Mouse (Mus musculus): ENCODE results near the gene Vcam1. TPM values are rescaled to one million over a fixed set of nuclear protein-coding genes. Genes with fewer than 3 reads are reported as not detected.

The Vcam1 gene
- 10 to 100 TPM; 34.6 to 35.2 TPM for total RNA-seq (2021)
- long read RNA-seq, experiment 1, transcript Vcam1-201 (9 exons, 3,469 nt): major isoform, 31 of 49 reads
- long read RNA-seq, experiment 1, partial matches to known transcripts: 16 of 49 reads
- long read RNA-seq, experiment 1, other reads (novel, unspliced or antisense): 2 of 49 reads
- long read RNA-seq, experiment 2, transcript Vcam1-201 (9 exons, 3,469 nt): major isoform, 33 of 58 reads
- long read RNA-seq, experiment 2, partial matches to known transcripts: 20 of 58 reads
- long read RNA-seq, experiment 2, other reads (novel, unspliced or antisense): 4 of 58 reads

DNA sequence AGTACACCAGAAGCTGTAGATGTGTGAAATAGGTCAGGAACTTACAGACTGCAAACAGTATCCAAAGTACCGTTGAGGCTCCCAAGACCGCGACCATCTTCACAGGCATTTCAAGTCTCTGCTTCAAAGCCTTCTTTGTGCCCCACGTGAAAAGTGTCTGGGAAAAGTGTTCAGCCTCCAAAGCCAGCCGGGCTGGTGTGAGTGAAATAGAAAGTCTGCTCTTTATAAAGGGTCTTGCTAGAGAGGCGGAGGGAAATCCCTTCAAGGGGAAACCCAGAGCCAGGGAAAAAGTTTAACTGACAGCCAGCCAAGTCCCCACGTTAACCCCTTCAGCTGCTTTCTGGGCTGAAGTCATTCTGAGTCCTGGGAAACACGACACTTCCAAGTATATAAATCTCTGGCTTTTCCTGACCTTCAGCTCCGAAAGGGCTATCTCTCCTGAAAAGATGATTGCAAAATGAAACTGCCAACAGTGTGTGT is at the start of gene Vcam1:
Vcam1 (minus strand) TSS at position 430 of the 480 bp plus-strand sequence.
- DNase-seq (ENCODE audit: low spot score in 2 of 2): peak; percentile 22 to 53
- intact Hi-C loops (cut with DNase I): no loop called here

DNA sequence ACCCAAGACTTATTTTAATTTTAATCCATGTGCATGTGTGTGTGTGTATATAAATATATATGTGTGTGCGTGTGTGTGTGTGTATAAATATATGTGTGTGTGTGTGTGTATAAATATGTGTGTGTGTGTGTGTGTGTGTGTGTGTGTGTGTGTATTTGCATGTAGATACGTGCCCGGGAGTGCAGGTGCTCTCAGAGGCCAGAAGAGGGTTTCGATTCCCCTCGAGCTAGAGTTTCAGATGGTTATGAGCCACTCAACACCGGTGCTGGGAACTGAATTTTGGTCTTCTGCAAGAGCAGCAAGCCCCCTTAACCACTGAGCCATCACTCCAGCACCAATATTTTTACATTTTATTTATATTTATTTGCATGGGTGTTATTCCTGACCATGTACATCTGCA is 45.6 kb upstream of the Vcam1 start:
- intact Hi-C loops (cut with DNase I): no loop called here

DNA sequence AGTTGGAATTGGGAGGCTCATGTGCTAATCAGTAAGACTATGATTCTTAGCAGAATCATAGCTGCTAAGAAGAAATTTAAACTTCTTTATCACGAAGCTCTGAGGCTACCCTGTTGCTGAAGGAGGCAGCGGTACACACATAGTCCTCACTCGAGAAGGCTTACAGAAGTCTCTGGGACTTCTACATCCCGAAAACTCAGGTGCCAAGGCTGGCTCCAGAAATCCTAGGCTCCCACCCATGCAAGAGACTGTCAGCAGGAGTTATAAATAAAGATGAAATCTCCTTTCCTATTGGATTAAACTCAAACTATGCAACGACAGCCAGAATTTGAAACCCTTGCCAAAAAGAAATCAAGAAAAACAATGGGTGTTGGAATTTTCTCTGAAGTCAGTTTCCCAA is 42.0 kb upstream of the Vcam1 start:
- DNase-seq (ENCODE audit: low spot score in 2 of 2): peak in 1 of 2 experiments; percentile 7

More for the DNA sequence above, 45.6 kb upstream of the Vcam1 start:
- no peak for DNase-seq (ENCODE audit: low spot score in 2 of 2)

DNA sequence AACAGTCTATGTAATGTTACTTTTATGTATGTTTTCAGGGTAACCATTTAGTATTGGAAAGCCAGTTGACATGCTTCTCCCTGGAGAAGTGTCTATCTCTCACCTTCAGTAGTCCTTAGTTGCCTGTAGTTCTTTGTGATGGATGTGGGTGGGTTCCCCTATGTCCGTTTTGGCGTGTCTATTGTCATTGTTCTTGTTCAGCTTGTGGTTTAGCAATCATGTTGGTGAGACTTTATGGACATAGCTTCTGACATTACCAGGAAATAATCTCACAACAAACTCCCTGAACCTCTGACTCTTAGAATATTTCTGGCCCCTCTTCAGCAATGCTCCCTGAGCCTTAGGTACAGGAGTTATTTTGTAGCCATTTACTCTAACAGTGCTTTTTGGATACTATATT is 38.6 kb upstream of the Vcam1 start:
- intact Hi-C loops (cut with DNase I): no loop called here
- no peak for DNase-seq (ENCODE audit: low spot score in 2 of 2)

More for the DNA sequence above, 42.0 kb upstream of the Vcam1 start:
- intact Hi-C loops (cut with DNase I): no loop called here

DNA sequence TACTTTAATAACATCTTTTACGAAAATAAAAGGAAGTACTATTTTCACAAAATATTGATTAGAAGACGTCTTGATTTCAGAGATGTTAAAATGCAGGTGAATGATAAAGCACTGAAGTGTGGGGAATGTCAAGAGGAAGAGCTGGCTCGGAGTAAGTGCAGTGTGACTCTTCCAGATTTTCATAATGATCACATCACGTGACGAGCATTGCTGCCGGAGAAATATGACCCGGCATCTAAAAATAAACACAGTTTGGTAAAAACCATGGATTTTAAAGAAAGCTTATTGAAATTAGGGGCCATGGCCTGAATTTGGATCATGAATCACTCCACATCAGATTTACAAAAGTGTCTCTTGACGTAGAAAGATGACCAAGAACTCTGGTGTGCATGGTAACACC is 36.8 kb upstream of the Vcam1 start:
- intact Hi-C loops (cut with DNase I): no loop called here
- no peak for DNase-seq (ENCODE audit: low spot score in 2 of 2)

DNA sequence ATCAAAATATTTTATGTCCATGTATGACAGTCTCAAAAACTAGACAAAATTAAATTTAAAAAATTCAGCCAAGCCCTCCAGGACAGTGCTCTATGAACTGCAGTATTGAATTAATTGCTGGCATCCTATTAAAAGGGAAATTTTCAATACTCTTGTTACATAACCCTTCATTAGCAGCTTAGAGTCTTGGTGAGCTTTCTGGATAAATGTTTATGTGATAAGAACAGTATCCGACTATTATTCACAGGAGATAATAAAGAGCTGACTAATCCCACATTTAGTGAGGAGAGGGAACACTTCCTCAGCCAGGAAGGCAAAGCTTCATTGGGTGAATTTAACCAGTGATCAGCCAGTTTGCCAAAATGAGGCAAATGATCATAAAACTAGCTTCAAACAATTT is 35.5 kb upstream of the Vcam1 start:
- intact Hi-C loops (cut with DNase I): no loop called here
- no peak for DNase-seq (ENCODE audit: low spot score in 2 of 2)

DNA sequence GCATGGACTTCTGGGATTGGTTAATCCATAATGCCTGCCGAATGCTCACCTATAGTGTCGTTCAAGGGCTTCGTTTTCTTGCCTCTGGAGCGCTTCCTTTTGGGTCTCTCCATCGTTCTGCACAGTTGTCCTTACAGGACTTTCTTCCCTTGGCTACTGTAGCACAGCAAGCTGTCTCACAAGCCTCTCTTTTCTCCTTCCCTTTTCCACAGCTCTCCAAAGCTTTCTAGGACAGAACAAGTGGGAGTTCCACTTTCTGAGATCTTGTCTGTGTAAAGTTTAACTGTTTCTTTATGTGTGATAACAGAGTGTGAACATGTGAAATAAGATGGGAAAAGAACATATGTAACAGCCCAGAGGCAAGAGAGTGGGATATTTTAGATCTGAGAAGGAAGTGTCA is 34.0 kb upstream of the Vcam1 start:
- DNase-seq (ENCODE audit: low spot score in 2 of 2): peak; percentile 12 to 68
- intact Hi-C loops (cut with DNase I): loop anchor here (5.0 kb wide), 1 partner anchor 89 kb away; the partner anchor contains the start of gene Gpr88

DNA sequence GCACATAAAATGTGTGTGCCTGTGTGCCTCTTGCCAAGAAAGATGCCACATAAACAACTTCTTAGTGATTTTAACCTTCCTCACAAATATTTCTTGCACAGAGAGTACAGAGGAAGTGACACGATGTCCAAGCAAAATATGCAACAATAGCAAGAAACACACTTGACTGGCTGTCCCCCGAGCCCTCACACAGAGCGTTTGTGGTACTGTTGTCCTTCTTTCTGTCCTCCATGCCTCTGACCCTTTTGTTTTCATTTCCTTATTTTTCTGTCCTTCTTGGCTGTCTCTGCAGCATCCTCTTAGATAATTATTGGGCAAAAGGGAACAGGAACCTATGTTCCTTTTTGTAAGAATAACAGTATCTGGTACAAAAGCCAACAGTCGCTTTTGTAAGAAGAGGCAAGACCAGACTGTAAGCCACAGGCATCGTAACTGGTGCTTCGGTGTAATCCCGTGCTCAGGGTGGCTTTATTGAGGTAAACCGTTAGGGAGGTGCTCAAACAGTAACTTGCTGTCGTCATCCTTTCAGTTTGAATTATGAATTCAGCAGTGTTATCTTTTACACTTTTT is 32.7 kb upstream of the Vcam1 start:
- intact Hi-C loops (cut with DNase I): loop anchor here (5.0 kb wide), 1 partner anchor 90 kb away; the partner anchor contains the start of gene Gpr88

DNA sequence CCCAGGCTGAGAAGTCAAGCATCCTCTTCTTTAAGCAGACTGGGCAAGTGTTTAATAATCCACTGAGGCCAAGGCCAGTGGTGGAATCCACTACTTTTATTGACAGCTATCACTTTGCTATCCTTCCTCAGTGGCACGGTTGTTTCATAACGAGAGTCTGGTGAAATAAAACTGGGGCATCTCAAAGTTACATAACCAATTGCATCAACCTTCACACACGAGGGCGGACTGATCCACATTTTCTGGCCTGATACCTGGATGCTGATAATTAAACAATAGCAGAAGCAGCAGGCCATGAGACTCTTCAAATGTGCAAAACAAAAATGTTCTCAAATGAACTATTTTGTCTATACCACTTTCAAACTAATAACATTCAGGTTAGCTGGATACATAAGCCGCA is 29.9 kb upstream of the Vcam1 start:
- DNase-seq (ENCODE audit: low spot score in 2 of 2): no peak
- intact Hi-C loops (cut with DNase I): no loop called here

More for the DNA sequence above, 32.7 kb upstream of the Vcam1 start:
- no peak for DNase-seq (ENCODE audit: low spot score in 2 of 2)

DNA sequence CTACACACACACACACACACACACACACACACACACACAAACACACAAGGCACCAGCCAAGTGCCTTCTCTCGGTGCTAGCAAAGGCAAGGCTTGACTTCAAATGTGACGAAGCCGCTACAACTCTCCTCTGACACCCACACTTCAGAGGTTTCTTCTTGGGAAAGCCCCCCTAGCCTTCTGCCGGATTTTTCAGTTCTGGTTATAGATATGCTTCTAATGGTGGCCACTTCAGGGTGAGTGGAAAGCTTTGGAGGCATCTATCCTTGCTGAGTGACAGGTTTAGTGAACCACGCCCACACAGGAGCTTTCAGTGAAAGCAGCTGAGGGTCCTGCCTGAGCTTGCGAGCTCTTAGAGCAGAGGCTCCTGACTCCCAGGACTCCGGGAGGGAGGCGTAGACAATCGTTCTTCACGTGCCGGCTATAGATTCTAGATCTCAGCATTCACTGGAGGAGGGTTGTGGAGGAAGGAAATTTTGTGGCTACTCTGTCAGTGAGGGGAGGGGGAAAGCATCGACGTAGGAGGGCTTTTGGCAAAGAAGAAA is 28.0 kb upstream of the Vcam1 start:
- no peak for DNase-seq (ENCODE audit: low spot score in 2 of 2)
- intact Hi-C loops (cut with DNase I): no loop called here

DNA sequence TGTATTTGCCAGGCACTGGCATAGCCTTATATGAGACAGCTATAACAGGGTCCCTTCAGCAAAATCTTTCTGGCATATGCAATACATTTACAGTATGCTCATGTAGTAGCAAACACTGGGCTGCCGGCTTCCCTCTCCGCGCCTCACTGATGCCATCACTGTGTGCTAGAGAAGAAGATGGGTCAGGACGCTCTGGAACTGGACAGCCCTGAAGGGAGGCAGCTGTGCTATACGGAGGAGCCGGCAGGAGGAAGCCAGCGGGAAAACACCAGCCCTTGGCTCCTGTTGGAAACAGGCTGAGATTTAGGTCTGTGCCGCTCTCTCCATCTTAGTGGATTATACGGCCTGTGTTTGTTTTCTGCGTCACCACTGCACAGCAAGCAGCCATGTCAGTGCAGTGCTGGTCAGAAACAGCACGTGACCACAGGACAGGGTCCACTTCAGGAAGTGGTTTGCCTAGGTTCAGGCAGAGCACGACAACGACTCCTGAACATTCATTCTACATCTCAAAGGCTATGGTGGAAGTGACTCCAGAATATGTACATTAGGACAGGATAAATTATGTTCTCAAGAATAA is 20.7 kb upstream of the Vcam1 start:
- no peak for DNase-seq (ENCODE audit: low spot score in 2 of 2)
- intact Hi-C loops (cut with DNase I): no loop called here

DNA sequence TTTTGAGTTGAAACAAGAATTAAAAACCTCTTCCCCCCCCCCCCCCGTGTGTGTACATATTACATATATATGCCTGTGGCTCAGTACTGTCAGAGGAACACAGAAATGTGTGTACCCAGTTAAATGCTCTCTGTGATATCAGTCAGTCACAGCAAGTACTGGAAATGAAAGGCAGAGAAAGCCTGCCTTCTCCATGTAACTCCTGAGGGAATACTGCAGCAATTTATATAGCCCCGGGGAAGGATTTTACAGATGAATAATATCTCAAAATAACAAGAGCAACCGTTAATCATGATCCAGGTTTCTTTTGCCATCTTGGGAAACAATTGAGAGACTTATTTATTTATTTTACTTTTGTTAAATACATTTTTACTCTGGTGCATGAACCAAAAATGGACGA is 19.6 kb upstream of the Vcam1 start:
- no peak for DNase-seq (ENCODE audit: low spot score in 2 of 2)
- intact Hi-C loops (cut with DNase I): no loop called here

DNA sequence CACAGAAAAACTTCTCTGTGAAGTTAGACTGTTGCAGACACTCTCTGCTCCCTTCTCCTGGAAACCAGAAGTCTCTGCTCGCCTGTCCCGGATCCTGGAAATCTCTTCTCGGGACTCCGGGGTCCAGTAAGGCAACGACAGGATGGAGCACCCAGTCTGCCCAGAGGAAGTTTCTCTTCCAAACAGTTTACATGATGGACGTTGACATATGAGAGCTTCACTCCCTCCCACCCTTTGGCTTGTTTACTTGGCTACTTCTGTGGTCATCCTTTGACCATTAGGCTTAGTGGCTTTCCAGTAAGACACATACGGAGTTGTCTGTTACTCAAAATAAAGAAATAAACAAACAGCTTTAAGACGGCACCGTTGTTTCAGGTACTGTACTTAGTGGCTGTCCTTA is 19.2 kb upstream of the Vcam1 start:
- DNase-seq (ENCODE audit: low spot score in 2 of 2): no peak
- intact Hi-C loops (cut with DNase I): no loop called here

DNA sequence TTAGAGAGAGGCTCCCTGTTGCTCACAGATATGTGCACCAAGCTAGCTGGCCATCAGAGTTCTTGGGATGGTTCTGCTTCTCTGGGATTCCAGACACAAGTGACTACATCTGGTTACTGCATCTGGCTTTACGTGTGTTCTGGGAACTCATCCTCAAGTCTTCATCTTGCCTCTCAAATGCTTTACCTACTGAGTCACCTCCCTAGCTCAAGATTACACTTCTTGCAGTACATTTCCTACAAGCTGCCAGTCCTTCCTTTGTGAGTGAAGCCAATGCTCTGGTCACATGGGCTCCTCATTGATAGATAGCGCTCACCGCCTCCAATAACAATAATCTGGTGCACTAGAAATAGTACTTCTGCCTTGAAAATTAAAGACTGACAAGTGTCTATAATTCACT is 11.7 kb upstream of the Vcam1 start:
- no peak for DNase-seq (ENCODE audit: low spot score in 2 of 2)
- intact Hi-C loops (cut with DNase I): no loop called here

DNA sequence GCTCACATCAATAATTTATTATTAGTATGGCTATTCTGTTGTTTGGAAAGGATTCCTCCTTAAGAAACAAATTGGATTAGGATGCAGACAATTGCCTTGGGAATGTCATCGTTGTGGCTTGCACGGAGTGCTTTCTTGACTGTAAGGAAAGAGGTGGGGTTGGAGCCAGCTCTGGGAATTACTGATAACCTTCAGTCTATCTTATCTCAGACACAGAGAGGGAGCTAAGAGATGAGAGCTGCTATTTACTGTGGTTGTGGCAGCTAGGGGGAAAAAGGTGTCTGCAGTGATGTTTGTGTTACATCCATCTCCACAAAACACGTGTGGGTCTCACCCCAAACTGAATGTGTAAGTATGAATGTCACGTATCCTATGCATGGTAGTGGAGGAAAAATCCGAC is 9.5 kb upstream of the Vcam1 start:
- intact Hi-C loops (cut with DNase I): no loop called here
- DNase-seq (ENCODE audit: low spot score in 2 of 2): no peak

DNA sequence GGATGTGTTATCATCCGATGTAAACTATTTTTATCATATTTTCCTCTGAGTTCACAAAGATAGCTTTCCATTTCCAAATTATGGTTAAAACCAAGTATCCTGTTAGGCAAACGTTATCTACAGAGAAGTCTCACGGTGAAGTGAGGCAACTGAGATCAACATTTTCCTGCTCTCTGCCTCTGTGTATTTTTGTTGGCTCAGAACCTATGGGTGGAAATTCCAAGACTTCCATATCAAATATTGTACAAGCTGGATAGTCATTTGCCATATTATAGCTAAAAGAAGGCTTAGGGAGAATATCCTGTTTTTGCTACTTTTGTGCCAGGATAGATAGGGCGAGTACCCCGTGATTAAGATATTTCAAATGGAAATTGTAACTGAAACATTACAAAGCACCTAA is 8.6 kb upstream of the Vcam1 start:
- intact Hi-C loops (cut with DNase I): no loop called here
- DNase-seq (ENCODE audit: low spot score in 2 of 2): no peak

DNA sequence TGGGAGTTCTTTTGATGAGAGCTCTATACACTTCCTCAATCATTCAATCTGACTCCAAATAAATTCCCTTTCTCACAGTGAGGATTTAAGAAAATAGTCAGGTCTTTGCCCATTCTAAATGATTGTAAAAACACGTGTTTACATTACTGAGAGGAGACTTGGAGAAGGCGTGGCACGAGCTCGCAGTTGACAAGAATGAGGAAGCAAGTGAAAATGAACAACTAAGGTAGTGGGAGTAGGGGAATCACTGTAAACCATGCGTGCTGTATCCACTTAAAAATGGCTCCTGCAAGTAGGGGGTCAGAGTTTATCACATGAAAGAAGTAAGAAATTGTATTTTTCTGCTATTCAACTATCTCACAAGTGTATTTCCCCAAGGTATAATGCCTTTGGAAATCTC is 3.9 kb upstream of the Vcam1 start:
- intact Hi-C loops (cut with DNase I): no loop called here
- no peak for DNase-seq (ENCODE audit: low spot score in 2 of 2)

DNA sequence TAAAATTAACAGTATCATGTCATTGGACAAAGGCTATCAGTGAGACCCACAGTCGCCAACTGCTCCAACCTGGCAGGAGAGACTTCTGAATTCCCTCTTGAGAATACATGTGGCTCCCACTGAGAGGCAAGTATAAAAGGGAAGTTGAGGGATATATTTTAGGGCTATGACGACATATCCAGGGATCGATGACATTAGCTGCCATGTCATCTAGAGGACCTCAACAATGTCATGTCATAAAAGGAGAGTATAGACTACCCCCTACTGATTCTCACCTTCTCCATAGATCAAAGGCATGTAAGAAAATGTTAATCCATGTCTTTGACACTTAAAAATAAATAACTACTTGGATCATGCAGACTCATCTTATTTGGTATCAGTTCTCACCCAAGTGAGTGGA is 1.2 kb upstream of the Vcam1 start:
- DNase-seq (ENCODE audit: low spot score in 2 of 2): no peak
- intact Hi-C loops (cut with DNase I): no loop called here

DNA sequence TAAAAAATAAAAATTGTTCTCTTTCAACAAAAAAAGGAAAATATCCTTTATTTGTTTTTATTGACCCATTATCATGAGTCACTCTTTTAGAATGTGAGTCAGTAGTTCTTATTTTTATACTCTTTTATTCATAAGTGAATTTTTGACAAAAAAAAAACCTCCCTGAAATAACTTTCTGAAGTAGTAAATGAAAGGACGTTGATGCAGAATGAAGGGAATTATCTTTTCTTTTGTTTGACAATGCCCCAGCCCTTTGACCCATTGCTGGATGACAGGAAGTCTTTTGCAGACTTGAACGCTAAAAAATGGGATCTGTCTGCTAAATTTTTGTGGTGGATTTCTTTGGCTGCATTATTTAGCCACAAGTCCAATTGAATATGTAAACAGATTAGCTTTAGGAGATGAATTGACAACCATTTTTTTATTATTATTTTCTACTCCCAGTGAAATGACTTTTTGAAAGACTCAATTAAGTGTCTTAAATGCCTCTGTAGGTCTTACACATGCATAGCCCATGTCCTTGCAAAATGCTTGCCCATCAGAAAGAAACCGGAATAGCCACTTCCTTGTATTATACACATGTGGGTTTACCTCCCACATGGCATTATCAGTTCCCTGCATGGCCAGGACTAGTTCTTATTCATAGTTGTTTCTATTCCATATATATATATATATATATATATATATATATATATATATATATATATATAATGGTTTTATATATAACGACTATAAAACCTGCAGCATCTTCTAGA is 530 bp upstream of the Vcam1 start:
- no peak for DNase-seq (ENCODE audit: low spot score in 2 of 2)
- intact Hi-C loops (cut with DNase I): no loop called here

Data from left cerebral cortex, postnatal 14 days (tissue).